Comparison of ENCODE assay signal across 9 mouse cellular contexts in the genomic region with DNA sequence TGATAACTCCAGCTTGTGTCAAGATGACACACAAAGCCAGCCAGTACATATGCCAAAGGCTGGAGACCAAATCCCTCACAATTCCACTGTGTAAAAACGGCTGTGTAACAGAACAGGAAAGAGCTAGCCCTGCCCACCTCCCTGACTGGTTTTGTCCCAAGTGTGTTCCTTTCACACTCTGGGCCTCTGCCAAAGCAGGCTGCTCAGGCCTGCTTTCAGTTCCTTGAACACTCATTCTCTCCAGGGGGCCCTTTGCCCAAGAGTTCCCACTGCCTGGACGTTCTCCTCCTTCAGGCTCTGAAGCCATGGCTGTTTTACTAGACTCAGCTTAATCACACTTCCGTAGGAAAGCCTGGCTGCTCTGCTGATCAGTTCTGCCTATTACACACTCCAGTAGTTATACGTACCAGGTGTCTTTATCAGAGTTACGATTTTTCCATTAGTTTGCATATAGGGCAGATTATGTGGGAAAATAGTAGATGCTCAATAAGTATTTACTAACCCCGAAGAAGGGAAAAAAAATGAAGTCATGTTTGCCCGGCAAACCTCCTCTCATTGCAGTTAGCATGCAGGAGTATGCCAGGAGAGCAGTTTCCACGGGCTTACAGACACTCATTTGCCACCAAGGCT.
DNase-seq lines count a peak whose midpoint lies in the region; ATAC-seq and TF ChIP-seq lines count a peak whose summit lies in the region.
"Had no signal": no experiment of that assay in that cellular context is flagged by ENCODE, and none has a peak within 500 bp of the region (broad histone marks: within the 10 kb centered on the region; RNA-seq: fewer than 3 reads in every experiment).

No protein-coding gene starts in this region.

- intact Hi-C loops in heart, adult 2 months (cut with DNase I): loop anchor here (10.0 kb wide), 1 partner anchor 435 kb away; no protein-coding TSS in a partner anchor

- H3K4me1 ChIP-seq in forebrain, embryonic 16.5 days (replicated peaks; ENCODE audit: control insufficient read depth, insufficient read depth, low read length): 0 out of 2 replicates have a peak, but pooled peaks cover 2% of the 10 kb centered on the region
- peaks cover 10% of the 10 kb centered on the region for H3K4me1 ChIP-seq in forebrain, embryonic 12.5 days
- peaks cover 4% of the 10 kb centered on the region for H3K4me1 ChIP-seq in heart, adult 2 months (ENCODE audit: control insufficient read depth, insufficient read depth, low read length)
- peaks cover 5% of the 10 kb centered on the region; the same call in 1 of the 2 replicates for H3K4me1 ChIP-seq in stomach, embryonic 16.5 days (ENCODE audit: control insufficient read depth, insufficient read depth, low read length)
- H3K4me1 ChIP-seq in midbrain, embryonic 11.5 days (ENCODE audit: control insufficient read depth, insufficient read depth, low read length): peaks cover 8% of the 10 kb centered on the region; the same call in 1 of the 2 replicates
- H3K4me1 ChIP-seq: liver, embryonic 15.5 days had no signal

- no peak overlapping the region for H3K4me3 ChIP-seq in forebrain, embryonic 16.5 days (replicated peaks; ENCODE audit: low read length)
- H3K4me3 ChIP-seq in forebrain, embryonic 12.5 days (replicated peaks): no peak overlapping the region
- H3K4me3 ChIP-seq in heart, adult 2 months: no peak overlapping the region
- no peak overlapping the region for H3K4me3 ChIP-seq in stomach, embryonic 16.5 days (replicated peaks; ENCODE audit: low read length)
- no peak overlapping the region for H3K4me3 ChIP-seq in midbrain, embryonic 11.5 days (ENCODE audit: low read depth, low read length)
- H3K4me3 ChIP-seq: liver, embryonic 15.5 days had no signal

- H3K9ac ChIP-seq in forebrain, embryonic 16.5 days (replicated peaks; ENCODE audit: low read depth, low read length): no peak overlapping the region
- no peak overlapping the region for H3K9ac ChIP-seq in forebrain, embryonic 12.5 days
- H3K9ac ChIP-seq in heart, adult 2 months (ENCODE audit: low read depth, low read length): no peak overlapping the region
- no peak overlapping the region for H3K9ac ChIP-seq in stomach, embryonic 16.5 days (ENCODE audit: low read length)
- H3K9ac ChIP-seq in midbrain, embryonic 11.5 days (ENCODE audit: low read length): no peak overlapping the region
- H3K9ac ChIP-seq: liver, embryonic 15.5 days had no signal

- TF ChIP-seq POLR2A in heart, adult 2 months (IDR thresholded peaks at IDR 0.05; ENCODE audit: insufficient read depth, low read depth, low read length): no peak

- TF ChIP-seq CTCF in heart, adult 2 months (IDR thresholded peaks at IDR 0.05): no peak

- TF ChIP-seq EP300 in heart, adult 2 months (IDR thresholded peaks at IDR 0.05; ENCODE audit: insufficient read depth, low read depth, low read length): 0 out of 2 replicates have a peak, but pooled peaks have one; percentile 42

- H3K27me3 ChIP-seq in forebrain, embryonic 16.5 days (replicated peaks; ENCODE audit: control insufficient read depth, insufficient read depth, low read length): no peaks in the 10 kb centered on the region; the same call in 1 of the 2 replicates
- H3K27me3 ChIP-seq in forebrain, embryonic 12.5 days: no peaks in the 10 kb centered on the region
- H3K27me3 ChIP-seq in heart, adult 2 months (ENCODE audit: control insufficient read depth, insufficient read depth, low read length): peaks cover 1% of the 10 kb centered on the region; the same call in 1 of the 2 replicates
- no peaks in the 10 kb centered on the region for H3K27me3 ChIP-seq in stomach, embryonic 16.5 days (ENCODE audit: control insufficient read depth, insufficient read depth, low read length)
- no peaks in the 10 kb centered on the region for H3K27me3 ChIP-seq in midbrain, embryonic 11.5 days (ENCODE audit: control insufficient read depth, insufficient read depth, low read length)

- no peaks in the 10 kb centered on the region for H3K9me3 ChIP-seq in forebrain, embryonic 16.5 days (ENCODE audit: control insufficient read depth, low read length)
- 0 out of 2 replicates have a peak, but pooled peaks cover 3% of the 10 kb centered on the region for H3K9me3 ChIP-seq in forebrain, embryonic 12.5 days
- no peaks in the 10 kb centered on the region for H3K9me3 ChIP-seq in stomach, embryonic 16.5 days (replicated peaks; ENCODE audit: control insufficient read depth, low read length)
- no peaks in the 10 kb centered on the region for H3K9me3 ChIP-seq in midbrain, embryonic 11.5 days (ENCODE audit: control insufficient read depth, low read length)
- H3K9me3 ChIP-seq: liver, embryonic 15.5 days had no signal

- 52% methylated on average over 8 of the region's 8 CpGs for WGBS in forebrain, embryonic 16.5 days
- WGBS in forebrain, embryonic 12.5 days: 63% methylated on average over 8 of the region's 8 CpGs
- WGBS in heart, adult 2 months: 53% methylated on average over 8 of the region's 8 CpGs
- WGBS in stomach, embryonic 16.5 days: 50% methylated on average over 8 of the region's 8 CpGs
- WGBS in midbrain, embryonic 11.5 days: 60% methylated on average over 8 of the region's 8 CpGs

- H3K27ac ChIP-seq in forebrain, embryonic 16.5 days (ENCODE audit: low read length): no peak overlapping the region
- no peak overlapping the region for H3K27ac ChIP-seq in forebrain, embryonic 12.5 days
- no peak overlapping the region for H3K27ac ChIP-seq in heart, adult 2 months
- peak overlapping the region; percentile 50 for H3K27ac ChIP-seq in stomach, embryonic 16.5 days (ENCODE audit: low read length)
- no peak overlapping the region for H3K27ac ChIP-seq in midbrain, embryonic 11.5 days (ENCODE audit: low read depth, low read length)
- H3K27ac ChIP-seq: liver, embryonic 15.5 days had no signal

- peak; percentile 32 for DNase-seq in 3T3-L1 (ENCODE audit: low read depth, low spot score)
- DNase-seq in heart, adult 2 months: peak; percentile 37 to 70
- peak; percentile 71 to 74 for DNase-seq in kidney, postnatal 36 days
- DNase-seq in midbrain, embryonic 11.5 days (ENCODE audit: low spot score, missing footprints): no peak
- DNase-seq in layer of hippocampus, adult 8-10 months (ENCODE audit: low spot score in 2 of 2): no peak

- H3K79me2 ChIP-seq in heart, adult 2 months (replicated peaks; ENCODE audit: control insufficient read depth, insufficient read depth, low read length): no peaks in the 10 kb centered on the region

- ATAC-seq in forebrain, embryonic 16.5 days: 0 out of 2 replicates have a peak, but pooled peaks have one; percentile 31
- no peak for ATAC-seq in forebrain, embryonic 12.5 days (ENCODE audit: low FRiP score)
- ATAC-seq in stomach, embryonic 16.5 days (ENCODE audit: insufficient read depth, low FRiP score): peak; percentile 54; the same call in 1 of the 2 replicates
- no peak for ATAC-seq in midbrain, embryonic 11.5 days (ENCODE audit: low FRiP score)

- no peaks in the 10 kb centered on the region for H3K36me3 ChIP-seq in forebrain, embryonic 16.5 days (ENCODE audit: control insufficient read depth, insufficient read depth)
- no peaks in the 10 kb centered on the region for H3K36me3 ChIP-seq in forebrain, embryonic 12.5 days (replicated peaks)
- H3K36me3 ChIP-seq in heart, adult 2 months (ENCODE audit: control insufficient read depth, insufficient read depth, low read length): no peaks in the 10 kb centered on the region
- no peaks in the 10 kb centered on the region for H3K36me3 ChIP-seq in stomach, embryonic 16.5 days (ENCODE audit: control insufficient read depth, insufficient read depth, low read length)
- H3K36me3 ChIP-seq in midbrain, embryonic 11.5 days (ENCODE audit: control insufficient read depth, insufficient read depth, low read length): no peaks in the 10 kb centered on the region
- H3K36me3 ChIP-seq: liver, embryonic 15.5 days had no signal

- H3K4me2 ChIP-seq in forebrain, embryonic 16.5 days (ENCODE audit: low read length): no peak overlapping the region
- no peak overlapping the region for H3K4me2 ChIP-seq in forebrain, embryonic 12.5 days
- no peak overlapping the region for H3K4me2 ChIP-seq in stomach, embryonic 16.5 days (ENCODE audit: low read depth, low read length)
- H3K4me2 ChIP-seq in midbrain, embryonic 11.5 days: no peak overlapping the region
- H3K4me2 ChIP-seq: liver, embryonic 15.5 days had no signal

Comparison
In these comparisons a context has a peak if more than half of its experiments do, and no peak if none do; other contexts are left out.
1. ATAC-seq: peak in forebrain, embryonic 16.5 days (single experiment) and stomach, embryonic 16.5 days (single experiment); none in forebrain, embryonic 12.5 days (single experiment) and midbrain, embryonic 11.5 days (single experiment).
2. DNase-seq: peak in 3T3-L1 (single experiment), heart, adult 2 months (2 of 2) and kidney, postnatal 36 days (2 of 2); none in midbrain, embryonic 11.5 days (single experiment) and layer of hippocampus, adult 8-10 months (0 of 2).